Mouse (Mus musculus): ENCODE measurements at regions not wholly inside any gene's neighbourhood (a gene's known extent, or its start where the extent isn't known, plus 50 kb on each side); places are given as distances from the start of the nearest gene placed in this dataset.

DNA sequence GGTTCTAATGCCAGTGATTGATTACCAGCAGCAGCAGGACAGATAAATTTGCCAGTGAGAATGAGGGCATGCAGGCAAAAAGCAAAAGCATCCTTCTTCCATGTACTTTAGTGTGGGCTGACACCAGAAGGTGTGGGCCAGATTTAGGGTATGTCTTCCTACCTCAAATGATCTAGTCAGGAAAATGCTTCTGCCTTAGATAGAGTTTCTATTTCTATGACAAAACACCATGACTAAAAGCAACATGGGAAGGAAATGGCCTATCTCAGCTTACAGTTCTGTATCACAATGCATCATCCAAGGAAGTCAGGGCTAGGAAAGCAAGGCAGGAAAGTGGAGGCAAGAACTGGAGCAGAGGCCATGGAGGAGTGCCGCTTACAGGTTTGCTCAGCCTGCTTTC lies 349.5 kb downstream of the Slc4a3 start:
- TF ChIP-seq CTCF (IDR thresholded peaks at IDR 0.05; ENCODE audit: low read depth) (no peak), EP300 (IDR thresholded peaks at IDR 0.05; ENCODE audit: low read depth) (no peak)

Data from liver, postnatal 0 days (tissue).